Mouse (Mus musculus): ENCODE results near the gene Cygb. TPM values are rescaled to one million over a fixed set of nuclear protein-coding genes. Genes with fewer than 3 reads are reported as not detected.
"Not testable (repeated sequence)": the region's sequence is repeated elsewhere in the genome, so short reads cannot be mapped to it uniquely, and the experiment has no call there.

The Cygb gene
- total and polyA plus RNA-seq, 3 experiments: 2.2 to 8.7 TPM; not detected in 1

DNA sequence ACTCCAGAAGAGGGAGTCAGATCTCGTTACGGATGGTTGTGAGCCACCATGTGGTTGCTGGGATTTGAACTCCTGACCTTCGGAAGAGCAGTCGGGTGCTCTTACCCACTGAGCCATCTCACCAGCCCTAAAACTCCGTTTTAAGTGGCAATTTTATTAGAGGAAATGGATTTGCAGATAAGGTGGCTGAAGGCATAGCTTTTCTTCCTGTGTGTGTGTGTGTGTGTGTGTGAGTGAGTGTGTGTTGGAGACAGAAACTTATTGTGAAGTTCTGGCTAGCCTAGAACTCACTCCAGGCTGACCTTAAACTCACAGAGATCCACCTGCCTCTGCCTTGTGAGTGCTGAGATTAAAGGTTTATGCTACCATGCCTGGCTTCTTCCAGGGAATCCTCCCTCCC, 12.9 kb upstream of the Cygb start:
- H3K4me1 ChIP-seq (ENCODE audit: control insufficient read depth in 1 of 2, insufficient read depth in 2 of 2, low read length in 2 of 2): peaks cover 2 to 10% of the 10 kb centered on the region in 2 experiments
- not testable (repeated sequence) for H3K9me3 ChIP-seq (replicated peaks; ENCODE audit: insufficient read depth, low read length); H3K9ac ChIP-seq (ENCODE audit: control insufficient read depth, low read depth, low read length, poor library complexity, severe bottlenecking); H3K27ac ChIP-seq (ENCODE audit: control insufficient read depth, low read depth, low read length); H3K79me2 ChIP-seq (ENCODE audit: control insufficient read depth, insufficient read depth, low read length, poor library complexity); H3K4me3 ChIP-seq (ENCODE audit: control insufficient read depth in 1 of 2, insufficient read depth in 1 of 2, low read depth in 2 of 2, low read length in 2 of 2); H3K27me3 ChIP-seq (ENCODE audit: control insufficient read depth in 1 of 2, insufficient read depth in 2 of 2, low read length in 2 of 2)
- 0 out of 2 replicates have a peak, but pooled peaks have one; percentile 31 for TF ChIP-seq HCFC1 (IDR thresholded peaks at IDR 0.05; ENCODE audit: low read depth, low read length)
- peak; percentile 49; the same call in 1 of the 2 replicates for TF ChIP-seq BHLHE40 (IDR thresholded peaks at IDR 0.05; ENCODE audit: borderline replicate concordance, low read depth, low read length)
- TF ChIP-seq MYC (IDR thresholded peaks at IDR 0.05; ENCODE audit: low read depth, low read length): 0 out of 2 replicates have a peak, but pooled peaks have one; percentile 30
- TF ChIP-seq RCOR1 (IDR thresholded peaks at IDR 0.05; ENCODE audit: low read depth, low read length): peak; percentile 58
- TF ChIP-seq TBP (IDR thresholded peaks at IDR 0.05; ENCODE audit: low read depth, low read length): peak; percentile 95
- TF ChIP-seq ETS1 (IDR thresholded peaks at IDR 0.05; ENCODE audit: low read depth, low read length): peak; percentile 63; the same call in 1 of the 2 replicates
- TF ChIP-seq MAZ (IDR thresholded peaks at IDR 0.05; ENCODE audit: low read depth, low read length): peak; percentile 53; the same call in 1 of the 2 replicates
- TF ChIP-seq TCF12 (IDR thresholded peaks at IDR 0.05; ENCODE audit: low read depth, low read length): peak; percentile 20; the same call in 1 of the 2 replicates
- TF ChIP-seq SIN3A (IDR thresholded peaks at IDR 0.05; ENCODE audit: low read length): peak; percentile 25; the same call in 1 of the 2 replicates
- TF ChIP-seq EP300 (IDR thresholded peaks at IDR 0.05; ENCODE audit: low read depth in 1 of 2, low read length in 2 of 2): peak in 1 of 2 experiments; percentile 47; a peak in 3 of 4 replicates
- peak; percentile 75 for TF ChIP-seq GATA1 (IDR thresholded peaks at IDR 0.05; ENCODE audit: low read depth, low read length)
- DNase-seq (ENCODE audit: low read depth, low spot score): peak; percentile 76
- H3K36me3 ChIP-seq (ENCODE audit: control insufficient read depth in 1 of 2, insufficient read depth in 2 of 2, low read length in 2 of 2): peaks cover 0 to 12% of the 10 kb centered on the region in 2 experiments; a peak in 2 of 4 replicates

DNA sequence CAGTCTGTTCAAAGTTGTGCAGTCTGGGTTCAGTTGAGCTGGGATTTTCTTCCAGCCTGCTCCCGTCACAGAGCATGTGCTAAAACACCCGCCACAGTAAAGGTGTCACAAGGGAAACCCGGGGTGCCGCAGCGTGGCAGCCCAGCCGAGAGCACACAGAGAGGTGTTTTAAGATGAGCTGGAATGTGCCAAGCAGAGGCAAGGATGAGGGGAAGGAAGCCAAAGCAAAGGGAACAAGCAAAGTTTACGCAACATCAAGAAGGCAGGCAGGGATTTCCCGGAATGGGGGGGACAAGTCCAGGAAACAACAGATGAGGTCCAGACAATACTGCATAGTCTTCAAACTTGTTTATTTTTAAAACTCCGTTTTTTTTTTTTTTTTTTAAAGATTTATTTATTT, 12.5 kb upstream of the Cygb start:
- TF ChIP-seq MXI1 (IDR thresholded peaks at IDR 0.05; ENCODE audit: low read depth, low read length): no peak
- TF ChIP-seq E2F4 (IDR thresholded peaks at IDR 0.05; ENCODE audit: borderline replicate concordance, low read depth, low read length): no peak
- no peak for TF ChIP-seq MYB (IDR thresholded peaks at IDR 0.05; ENCODE audit: low read depth, low read length)
- no peak for TF ChIP-seq EP300 (IDR thresholded peaks at IDR 0.05; ENCODE audit: low read depth in 1 of 2, low read length in 2 of 2)
- no peak for TF ChIP-seq NRF1 (IDR thresholded peaks at IDR 0.05; ENCODE audit: insufficient read depth, low read depth, low read length, poor library complexity, severe bottlenecking)
- TF ChIP-seq RAD21 (IDR thresholded peaks at IDR 0.05; ENCODE audit: low read depth, low read length): no peak
- TF ChIP-seq MAX (IDR thresholded peaks at IDR 0.05; ENCODE audit: low read length): no peak
- no peak for TF ChIP-seq TBP (IDR thresholded peaks at IDR 0.05; ENCODE audit: low read depth, low read length)
- TF ChIP-seq ZKSCAN1 (IDR thresholded peaks at IDR 0.05; ENCODE audit: low read depth, low read length): no peak
- no peak for TF ChIP-seq RCOR1 (IDR thresholded peaks at IDR 0.05; ENCODE audit: low read depth, low read length)
- TF ChIP-seq USF1 (IDR thresholded peaks at IDR 0.05; ENCODE audit: low read depth, low read length): no peak
- no peak for TF ChIP-seq ZC3H11A (IDR thresholded peaks at IDR 0.05; ENCODE audit: low read depth, low read length)
- H3K36me3 ChIP-seq (ENCODE audit: control insufficient read depth in 1 of 2, insufficient read depth in 2 of 2, low read length in 2 of 2): peaks cover 0 to 12% of the 10 kb centered on the region in 2 experiments; a peak in 2 of 4 replicates
- H3K27ac ChIP-seq (ENCODE audit: control insufficient read depth, low read depth, low read length): no peak overlapping the region
- no peaks in the 10 kb centered on the region for H3K9me3 ChIP-seq (replicated peaks; ENCODE audit: insufficient read depth, low read length)
- no peak overlapping the region for H3K4me3 ChIP-seq (ENCODE audit: control insufficient read depth in 1 of 2, insufficient read depth in 1 of 2, low read depth in 2 of 2, low read length in 2 of 2)
- peaks cover 2 to 10% of the 10 kb centered on the region in 2 experiments for H3K4me1 ChIP-seq (ENCODE audit: control insufficient read depth in 1 of 2, insufficient read depth in 2 of 2, low read length in 2 of 2)
- H3K27me3 ChIP-seq (ENCODE audit: control insufficient read depth in 1 of 2, insufficient read depth in 2 of 2, low read length in 2 of 2): no peaks in the 10 kb centered on the region
- no peak overlapping the region for H3K9ac ChIP-seq (ENCODE audit: control insufficient read depth, low read depth, low read length, poor library complexity, severe bottlenecking)
- DNase-seq (ENCODE audit: low read depth, low spot score): peak; percentile 50
- H3K79me2 ChIP-seq (ENCODE audit: control insufficient read depth, insufficient read depth, low read length, poor library complexity): peaks cover 2% of the 10 kb centered on the region
